Mouse (Mus musculus) CH12F3 (cell line): ENCODE data around the gene Lrguk.

Experiments
- in situ Hi-C: fragments of 300-500 bp; cut with MboI; formaldehyde crosslinking; loops from 2 replicates; pipeline ENCODE4 v1.14.3; 2020; ENCODE audit warnings: low sequenced_read_pairs

Gene Lrguk

GRCm38 (mm10) chr6:34142931-34143330, 113.7 kb downstream of the Lrguk start:
- in situ Hi-C loops, result no loop called here

GRCm38 (mm10) chr6:34146042-34146441, 116.8 kb downstream of the Lrguk start:
- in situ Hi-C loops, result no loop called here

GRCm38 (mm10) chr6:34148021-34148420, 118.8 kb downstream of the Lrguk start:
- in situ Hi-C loops, result no loop called here

GRCm38 (mm10) chr6:34148639-34149038, 119.4 kb downstream of the Lrguk start:
- in situ Hi-C loops, result no loop called here

GRCm38 (mm10) chr6:34149066-34149465, 119.8 kb downstream of the Lrguk start:
- in situ Hi-C loops, result no loop called here

- in situ Hi-C loops, result no loop called here
Observed at GRCm38 (mm10) chr6:34149821-34150220, 120.6 kb downstream of the Lrguk start.

GRCm38 (mm10) chr6:34153069-34154052, 124.1 kb downstream of the Lrguk start:
- in situ Hi-C loops, result no loop called here

GRCm38 (mm10) chr6:34154202-34154601, 125.0 kb downstream of the Lrguk start:
- in situ Hi-C loops, result no loop called here

GRCm38 (mm10) chr6:34155137-34155804, 126.0 kb downstream of the Lrguk start:
- in situ Hi-C loops, result no loop called here

GRCm38 (mm10) chr6:34156057-34156456, 126.8 kb downstream of the Lrguk start:
- in situ Hi-C loops, result no loop called here

GRCm38 (mm10) chr6:34156841-34157748, 127.8 kb downstream of the Lrguk start:
- in situ Hi-C loops, result no loop called here

- in situ Hi-C loops, result no loop called here
Observed at GRCm38 (mm10) chr6:34159998-34160815, 131.0 kb downstream of the Lrguk start.

- in situ Hi-C loops, result no loop called here
Observed at GRCm38 (mm10) chr6:34160816-34161310, 131.6 kb downstream of the Lrguk start.

GRCm38 (mm10) chr6:34161511-34161910, 132.3 kb downstream of the Lrguk start:
- in situ Hi-C loops, result no loop called here

- in situ Hi-C loops, result no loop called here
Observed at GRCm38 (mm10) chr6:34162607-34163006, 133.4 kb downstream of the Lrguk start.

- in situ Hi-C loops, result no loop called here
Observed at GRCm38 (mm10) chr6:34163014-34163413, 133.8 kb downstream of the Lrguk start.

GRCm38 (mm10) chr6:34168834-34169233, 139.6 kb downstream of the Lrguk start:
- in situ Hi-C loops, result no loop called here

- in situ Hi-C loops, result no loop called here
Observed at GRCm38 (mm10) chr6:34170844-34171494, 141.7 kb downstream of the Lrguk start.

GRCm38 (mm10) chr6:34171748-34172457, 142.7 kb downstream of the Lrguk start:
- in situ Hi-C loops, result no loop called here
